Mouse (Mus musculus) CH12.LX (cell line): ENCODE results near the gene Ntm. TPM values are rescaled to one million over a fixed set of nuclear protein-coding genes. Genes with fewer than 3 reads are reported as not detected.

Experiments
- DNase-seq: peaks from one replicate; pipeline ENCODE4 v3.0.0-alpha.2; 2013; ENCODE audit errors: extremely low read depth
- H3K27ac ChIP-seq: 2 replicates; pipeline ENCODE4 v1.5.1; 2012; ENCODE audit warnings: low read depth, mild to moderate bottlenecking, control low read depth, moderate library complexity; ENCODE audit not compliant: insufficient read depth
- H3K27me3 ChIP-seq: replicated peaks from 2 replicates; pipeline ENCODE3; 2012; ENCODE audit warnings: inconsistent platforms
- H3K36me3 ChIP-seq, 2 experiments: replicated peaks in 1 of 2; 2 replicates each; pipeline versions ENCODE3 to v1.6.1; 2012; ENCODE audit warnings: inconsistent platforms in 1 of 2, low read length in 1 of 2, mild to moderate bottlenecking in 1 of 2, mixed read lengths in 1 of 2, moderate library complexity in 1 of 2; ENCODE audit not compliant: control insufficient read depth in 1 of 2, insufficient read depth in 1 of 2
- H3K4me1 ChIP-seq, 2 experiments: 2 replicates each; pipeline ENCODE4 v1.6.1; 2012; ENCODE audit warnings: inconsistent platforms in 1 of 2, moderate library complexity in 1 of 2; ENCODE audit not compliant: insufficient read depth in 2 of 2, control insufficient read depth in 1 of 2
- H3K4me2 ChIP-seq: 2 replicates; pipeline ENCODE4 v1.6.1; 2012; ENCODE audit warnings: low read depth, mild to moderate bottlenecking, control low read depth; ENCODE audit not compliant: poor library complexity, insufficient read depth, severe bottlenecking
- H3K4me3 ChIP-seq, 3 experiments: fragments of 150-350 bp in 1 of 3; sonication (generic) in 1 of 3; replicated peaks in 1 of 3; 2 replicates each; pipeline versions ENCODE3 to v1.5.1; 2011 to 2012; ENCODE audit warnings: low read depth in 2 of 3, low read length in 2 of 3, mild to moderate bottlenecking in 2 of 3, moderate library complexity in 2 of 3, control low read depth in 1 of 3, improper control_type of control experiment in 1 of 3, inconsistent platforms in 1 of 3, mixed read lengths in 1 of 3; ENCODE audit not compliant: poor library complexity in 1 of 3
- H3K79me2 ChIP-seq: replicated peaks from 2 replicates; pipeline ENCODE4 v1.6.1; 2012; ENCODE audit warnings: mild to moderate bottlenecking, moderate library complexity; ENCODE audit not compliant: control insufficient read depth, poor library complexity, insufficient read depth, severe bottlenecking; ENCODE audit errors: extremely low read depth
- H3K9ac ChIP-seq: 2 replicates; pipeline ENCODE4 v1.6.1; 2012; ENCODE audit warnings: low read depth, mild to moderate bottlenecking, control low read depth, moderate library complexity; ENCODE audit not compliant: insufficient read depth
- H3K9me3 ChIP-seq: replicated peaks from 2 replicates; pipeline ENCODE3; 2012; ENCODE audit warnings: low read length, inconsistent platforms, mixed read lengths
- CHD1 ChIP-seq: IDR thresholded peaks from 2 replicates; pipeline ENCODE4 v1.6.1; 2012; ENCODE audit warnings: low read depth, low read length, improper control_type of control experiment, inconsistent platforms
- CHD2 ChIP-seq: IDR thresholded peaks from 2 replicates; pipeline ENCODE4 v1.6.1; 2011; ENCODE audit warnings: low read length, improper control_type of control experiment
- CTCF ChIP-seq, 2 experiments: IDR thresholded peaks in 1 of 2; conservative IDR thresholded peaks in 1 of 2; 2 replicates each; pipeline ENCODE4 v1.5.1; 2011 to 2012; ENCODE audit warnings: low read depth in 2 of 2, low read length in 2 of 2, improper control_type of control experiment in 1 of 2, inconsistent platforms in 1 of 2, mild to moderate bottlenecking in 1 of 2, moderate library complexity in 1 of 2
- E2F4 ChIP-seq: IDR thresholded peaks from 2 replicates; pipeline ENCODE4 v1.6.1; 2011; ENCODE audit warnings: low read depth, low read length, improper control_type of control experiment; ENCODE audit not compliant: insufficient replicate concordance
- ETS1 ChIP-seq: conservative IDR thresholded peaks from 2 replicates; pipeline ENCODE4 v1.6.1; 2012; ENCODE audit warnings: low read depth, mild to moderate bottlenecking, inconsistent platforms, low read length, improper control_type of control experiment, moderate library complexity
- GABPA ChIP-seq: IDR thresholded peaks from 2 replicates; pipeline ENCODE4 v1.6.1; 2012; ENCODE audit warnings: low read depth, low read length, improper control_type of control experiment, inconsistent platforms; ENCODE audit not compliant: insufficient replicate concordance
- IRF4 ChIP-seq: IDR thresholded peaks from 2 replicates; pipeline ENCODE4 v1.6.1; 2014; ENCODE audit warnings: low read depth, mild to moderate bottlenecking, inconsistent platforms, low read length, improper control_type of control experiment
- JUND ChIP-seq: conservative IDR thresholded peaks from 2 replicates; pipeline ENCODE4 v1.6.1; 2011; ENCODE audit warnings: low read depth, low read length, improper control_type of control experiment
- MAZ ChIP-seq: IDR thresholded peaks from 2 replicates; pipeline ENCODE4 v1.6.1; 2012; ENCODE audit warnings: low read depth, mild to moderate bottlenecking, inconsistent platforms, low read length, improper control_type of control experiment, moderate library complexity
- MEF2A ChIP-seq: IDR thresholded peaks from 2 replicates; pipeline ENCODE4 v1.6.1; 2014; ENCODE audit warnings: low read depth, mild to moderate bottlenecking, inconsistent platforms, low read length, improper control_type of control experiment, borderline replicate concordance
- MYC ChIP-seq: IDR thresholded peaks from 2 replicates; pipeline ENCODE4 v1.6.1; 2011; ENCODE audit warnings: low read depth, mild to moderate bottlenecking, improper control_type of control experiment, low read length
- NELFE ChIP-seq: IDR thresholded peaks from 2 replicates; pipeline ENCODE4 v1.6.1; 2011; ENCODE audit warnings: low read depth, low read length, improper control_type of control experiment
- NRF1 ChIP-seq: IDR thresholded peaks from 2 replicates; pipeline ENCODE4 v1.6.1; 2014; ENCODE audit warnings: low read depth, mild to moderate bottlenecking, inconsistent platforms, low read length, improper control_type of control experiment, moderate library complexity
- POLR2A ChIP-seq: IDR thresholded peaks from 2 replicates; pipeline ENCODE4 v1.6.1; 2011; ENCODE audit warnings: low read depth, mild to moderate bottlenecking, improper control_type of control experiment, low read length
- POLR2AphosphoS2 ChIP-seq: IDR thresholded peaks from 2 replicates; pipeline ENCODE4 v1.6.1; 2011; ENCODE audit warnings: low read depth, low read length, improper control_type of control experiment
- RAD21 ChIP-seq: IDR thresholded peaks from 2 replicates; pipeline ENCODE4 v1.6.1; 2011; ENCODE audit warnings: low read depth, mild to moderate bottlenecking, low read length, improper control_type of control experiment, moderate library complexity
- SIN3A ChIP-seq: IDR thresholded peaks from 2 replicates; pipeline ENCODE4 v1.6.1; 2012; ENCODE audit warnings: low read length, improper control_type of control experiment, inconsistent platforms
- SMC3 ChIP-seq: IDR thresholded peaks from 2 replicates; pipeline ENCODE4 v1.6.1; 2011; ENCODE audit warnings: low read depth, low read length, improper control_type of control experiment
- TBP ChIP-seq: conservative IDR thresholded peaks from 2 replicates; pipeline ENCODE4 v1.6.1; 2011; ENCODE audit warnings: low read depth, low read length, improper control_type of control experiment
- UBTF ChIP-seq: IDR thresholded peaks from 2 replicates; pipeline ENCODE4 v1.6.1; 2012; ENCODE audit warnings: low read depth, mild to moderate bottlenecking, inconsistent platforms, low read length, improper control_type of control experiment, moderate library complexity
- USF1 ChIP-seq: IDR thresholded peaks from 2 replicates; pipeline ENCODE4 v1.6.1; 2014; ENCODE audit warnings: low read depth, mild to moderate bottlenecking, inconsistent platforms, low read length, improper control_type of control experiment
- ZC3H11A ChIP-seq: IDR thresholded peaks from 2 replicates; pipeline ENCODE4 v1.6.1; 2012; ENCODE audit warnings: low read depth, mild to moderate bottlenecking, inconsistent platforms, low read length, improper control_type of control experiment
- ZKSCAN1 ChIP-seq: IDR thresholded peaks from 2 replicates; pipeline ENCODE4 v1.6.1; 2012; ENCODE audit warnings: low read depth, inconsistent platforms, low read length, improper control_type of control experiment, borderline replicate concordance
- ZMIZ1 ChIP-seq: IDR thresholded peaks from 2 replicates; pipeline ENCODE4 v1.6.1; 2012; ENCODE audit warnings: low read depth, mild to moderate bottlenecking, inconsistent platforms, low read length, improper control_type of control experiment
- dilution Hi-C: fragments of 300-500 bp; cut with MboI; formaldehyde crosslinking; loops from 2 replicates; pipeline ENCODE4 v1.14.3; 2020; ENCODE audit warnings: low sequenced_read_pairs; ENCODE audit not compliant: extremely low pct_unique_long_range_greater_than_20kb, extremely low pct_ligation_motif_present
- in situ Hi-C: fragments of 300-500 bp; cut with MboI; formaldehyde crosslinking; loops from 3 replicates; pipeline ENCODE4 v1.14.3; 2019; ENCODE audit warnings: low sequenced_read_pairs, low pct_ligation_motif_present, low pct_unique_long_range_greater_than_20kb, mixed read lengths
- polyA plus RNA-seq: library from polyadenylated mRNA; unstranded; fragments of >175 nt; gene quantifications from 2 replicates; pipeline ENCODE4 v1.2.1, GENCODE M21; 2012; ENCODE audit warnings: low read depth; ENCODE audit not compliant: insufficient read length
- total RNA-seq, 2 experiments: library from RNA; depleted of rRNA; stranded (reverse); fragments of 300-350 nt in 1 of 2; fragments of >200 nt in 1 of 2; gene quantifications; 2 replicates each; pipeline ENCODE4 v1.2.3; 2012 to 2014

Gene Ntm
- total and polyA plus RNA-seq, 3 experiments: not detected

GRCm38 (mm10) chr9:29776951-29777350 is 186.0 kb downstream of the Ntm start:
- H3K4me3 ChIP-seq: no peak overlapping the region
- H3K9ac ChIP-seq: no peak overlapping the region
- no peak for TF ChIP-seq USF1
- TF ChIP-seq E2F4: no peak
- TF ChIP-seq CHD1: no peak
- no peak for TF ChIP-seq SMC3
- TF ChIP-seq NRF1: no peak
- no peak for TF ChIP-seq ZC3H11A
- TF ChIP-seq ETS1: no peak
- TF ChIP-seq RAD21: no peak
- no peak for TF ChIP-seq CTCF (conservative IDR thresholded peaks at IDR 0.05 in 1 of 2, IDR thresholded peaks at IDR 0.05 in 1 of 2; ENCODE audit: low read depth in 2 of 2, low read length in 2 of 2)
- TF ChIP-seq MAZ: no peak
- no peak for TF ChIP-seq POLR2AphosphoS2
- TF ChIP-seq MEF2A: no peak
- TF ChIP-seq NELFE: no peak
- no peak for TF ChIP-seq UBTF
- no peak for TF ChIP-seq IRF4
- TF ChIP-seq POLR2A: no peak
- TF ChIP-seq TBP: no peak
- TF ChIP-seq JUND: no peak
- H3K27me3 ChIP-seq: no peaks in the 10 kb centered on the region
- H3K4me1 ChIP-seq: no peaks in the 10 kb centered on the region
- no peak overlapping the region for H3K27ac ChIP-seq
- peaks cover 76% of the 10 kb centered on the region for H3K9me3 ChIP-seq
- dilution Hi-C loops: no loop called here
- DNase-seq: no peak
- in situ Hi-C loops: no loop called here
- no peak overlapping the region for H3K4me2 ChIP-seq
- H3K79me2 ChIP-seq: no peaks in the 10 kb centered on the region
- H3K36me3 ChIP-seq: no peaks in the 10 kb centered on the region

DNA sequence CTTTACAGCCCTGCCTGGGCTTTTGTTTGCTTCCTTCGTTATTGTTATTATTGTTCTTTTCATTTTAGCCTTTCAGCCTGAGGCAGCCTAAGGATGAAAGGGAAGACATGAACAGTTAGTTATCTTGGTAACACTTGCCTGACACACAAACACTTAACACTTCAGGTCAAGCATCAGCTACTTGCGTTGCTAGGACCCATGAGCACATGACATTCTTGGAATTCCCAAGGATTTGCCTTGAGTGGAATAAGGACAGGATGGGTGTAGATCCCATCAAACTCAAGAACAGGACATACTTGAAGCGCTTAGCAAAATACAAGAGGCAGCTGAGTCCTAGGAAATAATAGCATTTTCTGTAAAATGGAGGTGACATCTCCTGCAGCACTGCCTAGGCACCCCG is 186.4 kb downstream of the Ntm start:
- H3K9ac ChIP-seq: no peak overlapping the region
- in situ Hi-C loops: no loop called here
- H3K4me3 ChIP-seq: no peak overlapping the region
- TF ChIP-seq JUND (no peak), MAZ (no peak), CHD2 (no peak), RAD21 (no peak), SIN3A (no peak), ZKSCAN1 (no peak), MYC (no peak), ZMIZ1 (no peak), GABPA (no peak)
- no peaks in the 10 kb centered on the region for H3K4me1 ChIP-seq
- no peak overlapping the region for H3K4me2 ChIP-seq
- no peaks in the 10 kb centered on the region for H3K79me2 ChIP-seq
- H3K27me3 ChIP-seq: no peaks in the 10 kb centered on the region
- dilution Hi-C loops: no loop called here
- no peaks in the 10 kb centered on the region for H3K36me3 ChIP-seq
- H3K27ac ChIP-seq: no peak overlapping the region
- H3K9me3 ChIP-seq: peaks cover 79% of the 10 kb centered on the region
- no peak for DNase-seq
